Mouse (Mus musculus): ENCODE results near the gene Trpc4ap.

GRCm38 (mm10) chr2:155707251-155707650, 15.1 kb upstream of the Trpc4ap start:
- TF ChIP-seq POLR2A (IDR thresholded peaks at IDR 0.05; ENCODE audit: insufficient read depth, low read length), result no peak
- TF ChIP-seq EP300 (IDR thresholded peaks at IDR 0.05; ENCODE audit: insufficient read depth, low read depth, low read length), result no peak
- TF ChIP-seq CTCF (IDR thresholded peaks at IDR 0.05; ENCODE audit: low read depth, low read length), result no peak

All from ES-Bruce4 (cell line).